Mouse (Mus musculus) right cerebral cortex, postnatal 4 days (tissue): ENCODE measurements around the gene Ugt1a5.
"Not testable (repeated sequence)": the region's sequence is repeated elsewhere in the genome, so short reads cannot be mapped to it uniquely, and the experiment has no call there.

Source experiments
- DNase-seq: peaks from one replicate; pipeline ENCODE4 v3.0.0-alpha.2; 2022

The Ugt1a5 gene

GRCm38 (mm10) chr1:88225301-88225700 lies 59.5 kb downstream of the Ugt1a5 start:
- not testable (repeated sequence) for DNase-seq

- DNase-seq, result no peak
Measured at GRCm38 (mm10) chr1:88225741-88226140, 59.9 kb downstream of the Ugt1a5 start.

- no peak for DNase-seq
Measured at GRCm38 (mm10) chr1:88226670-88227379, 61.0 kb downstream of the Ugt1a5 start, which contains the start of gene Mroh2a. Gene Mroh2a (plus strand): TSS chr1:88226986.

GRCm38 (mm10) chr1:88227482-88227881 lies 61.7 kb downstream of the Ugt1a5 start:
- no peak for DNase-seq

GRCm38 (mm10) chr1:88228121-88228520 lies 62.3 kb downstream of the Ugt1a5 start:
- DNase-seq, result no peak

GRCm38 (mm10) chr1:88229566-88229965 lies 63.8 kb downstream of the Ugt1a5 start:
- DNase-seq, result no peak

- no peak for DNase-seq
Measured at GRCm38 (mm10) chr1:88229986-88230385, 64.2 kb downstream of the Ugt1a5 start.

GRCm38 (mm10) chr1:88230421-88230820 lies 64.6 kb downstream of the Ugt1a5 start:
- DNase-seq, result no peak

- DNase-seq, result no peak
Measured at GRCm38 (mm10) chr1:88230981-88231802, 65.4 kb downstream of the Ugt1a5 start.

- no peak for DNase-seq
Measured at GRCm38 (mm10) chr1:88231803-88232499, 66.1 kb downstream of the Ugt1a5 start.

- no peak for DNase-seq
Measured at GRCm38 (mm10) chr1:88232664-88233380, 67.0 kb downstream of the Ugt1a5 start.

- DNase-seq, result no peak
Measured at GRCm38 (mm10) chr1:88233421-88234247, 67.8 kb downstream of the Ugt1a5 start.

- no peak for DNase-seq
Measured at GRCm38 (mm10) chr1:88234248-88234610, 68.4 kb downstream of the Ugt1a5 start.

- DNase-seq, result no peak
Measured at GRCm38 (mm10) chr1:88234646-88235045, 68.8 kb downstream of the Ugt1a5 start.

- no peak for DNase-seq
Measured at GRCm38 (mm10) chr1:88235046-88235893, 69.5 kb downstream of the Ugt1a5 start.

- DNase-seq, result no peak
Measured at GRCm38 (mm10) chr1:88235894-88236415, 70.1 kb downstream of the Ugt1a5 start.

GRCm38 (mm10) chr1:88237311-88237710 lies 71.5 kb downstream of the Ugt1a5 start:
- DNase-seq, result no peak

- DNase-seq, result no peak
Measured at GRCm38 (mm10) chr1:88238771-88239170, 73.0 kb downstream of the Ugt1a5 start.

- DNase-seq, result no peak
Measured at GRCm38 (mm10) chr1:88240072-88240471, 74.3 kb downstream of the Ugt1a5 start.

GRCm38 (mm10) chr1:88240579-88240978 lies 74.8 kb downstream of the Ugt1a5 start:
- DNase-seq, result no peak

- no peak for DNase-seq
Measured at GRCm38 (mm10) chr1:88243861-88244260, 78.0 kb downstream of the Ugt1a5 start.
